Mouse (Mus musculus) hindbrain, postnatal 0 days (tissue): ENCODE measurements around the gene Krt17. TPM values are rescaled to one million over a fixed set of nuclear protein-coding genes. Genes with fewer than 3 reads are reported as not detected.

Source experiments
- ATAC-seq: fragments of 200-750 bp; cut with Nextera tagmentation; 2 replicates; pipeline ENCODE4 v1.8.0; 2017; ENCODE audit warnings: mild to moderate bottlenecking, moderate TSS enrichment, moderate library complexity
- DNase-seq: peaks from one replicate; pipeline ENCODE4 v3.0.0-alpha.2; 2015; ENCODE audit warnings: low spot score
- H3K27ac ChIP-seq: fragments of 300-500 bp; sonication (generic); 2 replicates; pipeline ENCODE4 v1.5.1; 2014; ENCODE audit warnings: mild to moderate bottlenecking
- H3K27me3 ChIP-seq: fragments of 300-500 bp; sonication (generic); 2 replicates; pipeline ENCODE4 v1.6.1; 2014; ENCODE audit warnings: low read length, mixed read lengths; ENCODE audit not compliant: insufficient read depth
- H3K36me3 ChIP-seq: fragments of 300-500 bp; sonication (generic); 2 replicates; pipeline ENCODE4 v1.6.1; 2014; ENCODE audit warnings: low read length, mixed read lengths; ENCODE audit not compliant: insufficient read depth
- H3K4me1 ChIP-seq: fragments of 300-500 bp; sonication (generic); 2 replicates; pipeline ENCODE4 v1.6.1; 2014; ENCODE audit warnings: antibody characterized with exemption, low read length, mixed read lengths; ENCODE audit not compliant: insufficient read depth
- H3K4me2 ChIP-seq: fragments of 300-500 bp; sonication (generic); 2 replicates; pipeline ENCODE4 v1.6.1; 2014; ENCODE audit warnings: low read depth, mild to moderate bottlenecking, low read length, moderate library complexity, mixed read lengths
- H3K4me3 ChIP-seq: fragments of 300-500 bp; sonication (generic); 2 replicates; pipeline ENCODE4 v1.5.1; 2014; ENCODE audit warnings: low read length
- H3K9ac ChIP-seq: fragments of 300-500 bp; sonication (generic); replicated peaks from 2 replicates; pipeline ENCODE4 v1.6.1; 2014; ENCODE audit warnings: mild to moderate bottlenecking, low read length, moderate library complexity, mixed read lengths
- H3K9me3 ChIP-seq: fragments of 300-500 bp; sonication (generic); 2 replicates; pipeline ENCODE4 v1.6.1; 2016; ENCODE audit warnings: low read length, mixed read lengths
- CTCF ChIP-seq: IDR thresholded peaks from 2 replicates; pipeline ENCODE4 v1.5.1; 2016; ENCODE audit warnings: antibody characterized with exemption, control low read depth, low read depth
- WGBS: fragments of 180-500 bp; shearing (Covaris S2); extraction: QIAGEN DNeasy Blood & Tissue Kit; methylation state at CpG from one replicate; pipeline ENCODE4 v1.1.7; 2014; 5-methylcytosine and 5-hydroxymethylcytosine counted together
- polyA plus RNA-seq: library from polyadenylated mRNA; unstranded; fragments of >200 nt; fragmentation: Nextera tagmentation; extraction: Ambion mirVana; gene quantifications from 2 replicates; pipeline ENCODE4 v1.2.1, GENCODE M21; 2015
- total RNA-seq: library from RNA; depleted of rRNA; stranded (reverse); fragments of >200 nt; gene quantifications from 2 replicates; pipeline ENCODE4 v1.2.3, GENCODE M21; 2014

Krt17 gene
- total and polyA plus RNA-seq, 2 experiments from 2014 or later: 1.0 to 1.1 TPM

- Histone ChIP-seq H3K9ac (no peak overlapping the region), H3K4me1 (no peaks in the 10 kb centered on the region), H3K27me3 (no peaks in the 10 kb centered on the region), H3K27ac (no peak overlapping the region), H3K9me3 (no peaks in the 10 kb centered on the region), H3K4me2 (0 out of 2 replicates have a peak overlapping the region, but pooled peaks have one; percentile 25), H3K36me3 (no peaks in the 10 kb centered on the region), H3K4me3 (no peak overlapping the region)
- peak; percentile 94 for DNase-seq
- ATAC-seq: peak; percentile 33; the same call in 1 of the 2 replicates
- whole genome bisulfite sequencing: 6% methylated on average over 10 of the region's 10 CpGs
- TF ChIP-seq CTCF: peak; percentile 100
These were observed 34.5 kb upstream of the Krt17 start for GRCm38 (mm10) chr11:100295308-100295707.

- no peak overlapping the region for H3K4me2 ChIP-seq
- ATAC-seq (no peak), DNase-seq (no peak)
- WGBS: 44% methylated on average over 6 of the region's 6 CpGs
- H3K27ac ChIP-seq: no peak overlapping the region
- H3K4me1 ChIP-seq: no peaks in the 10 kb centered on the region
- no peaks in the 10 kb centered on the region for H3K9me3 ChIP-seq
- no peak overlapping the region for H3K9ac ChIP-seq
- H3K4me3 ChIP-seq: no peak overlapping the region
- H3K27me3 ChIP-seq: no peaks in the 10 kb centered on the region
- no peaks in the 10 kb centered on the region for H3K36me3 ChIP-seq
- no peak for TF ChIP-seq CTCF
These were observed 32.1 kb upstream of the Krt17 start for GRCm38 (mm10) chr11:100292884-100293283.

GRCm38 (mm10) chr11:100290235-100290634 lies 29.4 kb upstream of the Krt17 start:
- no peaks in the 10 kb centered on the region for H3K36me3 ChIP-seq
- WGBS: 27% methylated on average over 5 of the region's 5 CpGs
- DNase-seq: no peak
- no peaks in the 10 kb centered on the region for H3K27me3 ChIP-seq
- H3K4me1 ChIP-seq: no peaks in the 10 kb centered on the region
- no peak overlapping the region for H3K9ac ChIP-seq
- no peaks in the 10 kb centered on the region for H3K9me3 ChIP-seq
- no peak for TF ChIP-seq CTCF
- no peak for ATAC-seq
- no peak overlapping the region for H3K27ac ChIP-seq
- H3K4me3 ChIP-seq: no peak overlapping the region
- H3K4me2 ChIP-seq: no peak overlapping the region

DNA sequence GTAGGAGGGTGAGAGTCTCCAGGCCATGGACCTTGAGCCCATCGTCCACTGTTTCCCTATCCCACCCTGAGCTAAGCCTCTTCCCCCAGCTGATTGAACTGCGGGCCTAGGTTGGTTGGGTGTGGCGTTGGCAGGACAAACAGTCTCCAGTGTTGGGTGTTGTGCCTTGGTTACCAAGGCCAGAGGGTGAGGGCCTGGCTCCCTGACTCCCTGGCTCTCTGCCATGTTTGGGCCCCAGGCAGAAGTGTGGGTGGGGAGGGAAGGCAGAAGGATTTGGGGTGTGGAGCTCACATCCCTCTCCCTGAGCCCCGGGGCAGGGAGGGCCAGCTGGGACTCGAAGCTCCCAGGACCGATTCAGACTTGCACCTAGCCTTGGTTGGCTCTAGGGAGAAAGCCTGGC lies 28.1 kb upstream of the Krt17 start:
- no peak for TF ChIP-seq CTCF
- no peak overlapping the region for H3K4me2 ChIP-seq
- no peak for ATAC-seq
- H3K4me3 ChIP-seq: no peak overlapping the region
- H3K27me3 ChIP-seq: no peaks in the 10 kb centered on the region
- 76% methylated on average over 6 of the region's 6 CpGs for WGBS
- no peaks in the 10 kb centered on the region for H3K4me1 ChIP-seq
- DNase-seq: no peak
- no peak overlapping the region for H3K27ac ChIP-seq
- no peak overlapping the region for H3K9ac ChIP-seq
- H3K36me3 ChIP-seq: no peaks in the 10 kb centered on the region
- no peaks in the 10 kb centered on the region for H3K9me3 ChIP-seq

DNA sequence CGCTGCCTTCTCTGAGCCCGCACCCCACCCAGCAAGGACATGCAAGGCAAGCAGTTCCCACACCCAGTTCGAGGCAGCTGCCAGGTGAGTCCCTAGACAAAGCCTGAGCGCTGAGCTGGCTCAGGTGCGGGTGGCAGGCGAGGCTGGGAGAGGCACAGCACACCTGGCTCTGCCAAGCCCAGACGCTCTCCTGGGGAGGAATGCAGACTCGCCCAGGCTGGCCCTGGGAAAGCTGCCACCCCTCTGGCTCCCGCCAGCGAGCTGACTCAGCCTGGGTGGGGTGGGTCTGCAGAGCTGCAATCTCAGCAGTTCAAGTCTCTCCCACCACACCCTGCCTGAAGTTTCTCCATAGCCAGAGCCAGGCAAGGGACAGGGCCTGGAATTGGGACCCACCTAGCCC lies 26.2 kb upstream of the Krt17 start:
- no peak overlapping the region for H3K9ac ChIP-seq
- ATAC-seq: no peak

GRCm38 (mm10) chr11:100284988-100285387 lies 24.2 kb upstream of the Krt17 start:
- no peaks in the 10 kb centered on the region for H3K27me3 ChIP-seq
- no peak for TF ChIP-seq CTCF
- DNase-seq: no peak
- no peaks in the 10 kb centered on the region for H3K9me3 ChIP-seq
- no peak overlapping the region for H3K9ac ChIP-seq
- H3K4me2 ChIP-seq: no peak overlapping the region
- H3K36me3 ChIP-seq: no peaks in the 10 kb centered on the region
- no peak overlapping the region for H3K27ac ChIP-seq
- 88% methylated on average over 4 of the region's 4 CpGs for WGBS
- ATAC-seq: no peak
- H3K4me3 ChIP-seq: no peak overlapping the region
- no peaks in the 10 kb centered on the region for H3K4me1 ChIP-seq

More for the DNA sequence above, 26.2 kb upstream of the Krt17 start:
- Histone ChIP-seq H3K4me3 (no peak overlapping the region), H3K36me3 (no peaks in the 10 kb centered on the region), H3K27me3 (no peaks in the 10 kb centered on the region), H3K9me3 (no peaks in the 10 kb centered on the region), H3K4me1 (no peaks in the 10 kb centered on the region), H3K4me2 (no peak overlapping the region), H3K27ac (no peak overlapping the region)
- no peak for TF ChIP-seq CTCF
- DNase-seq: no peak
- 24% methylated on average over 10 of the region's 10 CpGs for WGBS

DNA sequence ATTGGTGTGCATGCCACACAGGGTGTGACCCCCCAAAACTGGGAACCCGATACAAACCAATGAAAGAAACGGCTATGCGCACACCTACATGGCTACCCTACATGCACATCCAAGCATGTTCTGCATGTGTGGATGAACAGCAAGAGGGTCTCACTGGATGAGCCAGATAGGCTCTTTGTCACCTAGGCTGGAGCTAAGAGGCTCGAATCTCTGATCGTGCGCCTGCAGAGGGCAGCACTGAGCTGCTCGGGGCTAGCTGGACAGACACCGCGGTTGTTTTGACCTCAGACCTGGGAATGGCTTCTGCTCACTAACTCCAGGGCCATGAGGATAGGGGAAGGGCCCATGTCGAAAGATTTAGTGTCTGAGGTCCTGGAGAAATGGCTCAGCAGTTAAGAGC lies 21.7 kb upstream of the Krt17 start:
- no peaks in the 10 kb centered on the region for H3K9me3 ChIP-seq
- TF ChIP-seq CTCF: peak; percentile 89
- no peak overlapping the region for H3K27ac ChIP-seq
- peak; percentile 81 for DNase-seq
- H3K27me3 ChIP-seq: no peaks in the 10 kb centered on the region
- H3K4me3 ChIP-seq: no peak overlapping the region
- H3K36me3 ChIP-seq: no peaks in the 10 kb centered on the region
- no peak overlapping the region for H3K9ac ChIP-seq
- ATAC-seq: 0 out of 2 replicates have a peak, but pooled peaks have one; percentile 16
- no peaks in the 10 kb centered on the region for H3K4me1 ChIP-seq
- no peak overlapping the region for H3K4me2 ChIP-seq
- WGBS: 26% methylated on average over 10 of the region's 10 CpGs
